Mouse (Mus musculus): ENCODE measurements around the gene Dkkl1. TPM values are rescaled to one million over a fixed set of nuclear protein-coding genes. Genes with fewer than 3 reads are reported as not detected.

The Dkkl1 gene
- total and polyA plus RNA-seq, 3 experiments = 9.2 to 32.0 TPM; not detected in 1

DNA sequence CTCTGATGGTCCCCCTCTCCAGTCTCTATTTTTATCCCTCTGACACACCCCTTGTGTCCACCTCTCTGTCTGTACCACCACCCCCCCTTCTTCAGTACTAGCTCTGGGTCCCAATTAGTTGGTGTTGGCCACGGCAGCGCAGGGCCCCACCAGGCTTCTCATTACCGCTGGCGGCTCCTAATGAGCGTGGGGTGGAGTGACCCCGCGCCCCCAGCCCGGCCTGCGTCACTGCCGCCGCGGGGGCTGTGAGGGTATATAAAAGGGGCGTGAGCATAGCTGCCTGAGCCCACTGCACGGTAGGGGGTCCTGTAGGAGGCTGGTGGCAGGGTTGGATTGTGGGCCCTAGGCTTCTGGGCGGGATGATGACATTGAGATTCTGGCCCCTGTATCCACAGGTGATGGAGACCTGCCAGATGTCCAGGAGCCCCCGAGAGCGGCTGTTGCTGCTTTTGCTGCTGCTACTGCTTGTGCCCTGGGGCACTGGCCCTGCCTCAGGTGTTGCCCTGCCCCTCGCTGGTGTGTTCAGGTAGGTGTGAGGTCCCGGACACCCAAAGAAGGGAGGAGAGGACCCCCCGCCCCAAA, 31.0 kb downstream of the Dkkl1 start, which contains the start of gene Pth2:
Gene Pth2, plus strand, starts transcription at position 100 of the 582 bp plus-strand sequence.
- TF ChIP-seq UBTF (IDR thresholded peaks at IDR 0.05; ENCODE audit: borderline replicate concordance, insufficient read depth, low read depth, low read length) (no peak), POLR2AphosphoS5 (IDR thresholded peaks at IDR 0.05; ENCODE audit: borderline replicate concordance, low read depth, low read length) (no peak), CHD2 (IDR thresholded peaks at IDR 0.05; ENCODE audit: low read length) (no peak), NRF1 (IDR thresholded peaks at IDR 0.05; ENCODE audit: insufficient read depth, low read depth, low read length, poor library complexity, severe bottlenecking) (no peak), ZC3H11A (IDR thresholded peaks at IDR 0.05; ENCODE audit: low read depth, low read length) (no peak)
- Histone ChIP-seq H3K36me3 (ENCODE audit: control insufficient read depth in 1 of 2, insufficient read depth in 2 of 2, low read length in 2 of 2) (peaks cover 0 to 3% of the 10 kb centered on the region in 2 experiments; a peak in 2 of 4 replicates), H3K4me1 (ENCODE audit: control insufficient read depth in 1 of 2, insufficient read depth in 2 of 2, low read length in 2 of 2) (peaks cover 0 to 5% of the 10 kb centered on the region in 2 experiments; a peak in 2 of 4 replicates)

DNA sequence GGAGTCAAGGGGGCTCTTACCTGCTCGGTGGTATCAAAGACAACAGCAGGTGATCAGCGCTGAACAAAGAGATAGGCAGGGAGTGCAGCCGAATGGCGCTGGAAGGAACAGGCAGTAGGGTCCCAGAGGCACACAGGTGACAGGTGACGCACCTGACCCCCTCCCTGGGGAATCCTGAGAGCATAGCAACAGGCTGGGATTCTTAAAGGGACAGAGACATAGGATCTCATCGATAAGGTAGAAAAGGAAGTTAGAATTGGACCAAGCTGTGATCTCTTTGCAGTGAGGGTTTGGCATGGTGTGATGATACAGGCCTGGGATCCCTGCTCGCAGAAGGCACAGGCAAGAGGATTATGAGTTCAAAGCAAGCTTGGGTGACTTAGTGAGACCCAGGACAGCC, 32.5 kb downstream of the Dkkl1 start, which contains the start of gene Gfy:
Gene Gfy, minus strand, starts transcription at position 101 of the 400 bp plus-strand sequence.
- H3K9ac ChIP-seq (ENCODE audit: control insufficient read depth, low read depth, low read length, poor library complexity, severe bottlenecking) = no peak within 1 kb of the TSS

More for the DNA sequence above, 31.0 kb downstream of the Dkkl1 start, which contains the start of gene Pth2:
- Histone ChIP-seq H3K79me2 (ENCODE audit: control insufficient read depth, insufficient read depth, low read length, poor library complexity) (no peaks in the 10 kb centered on the region), H3K27ac (ENCODE audit: control insufficient read depth, low read depth, low read length) (no peak within 1 kb of the TSS), H3K9ac (ENCODE audit: control insufficient read depth, low read depth, low read length, poor library complexity, severe bottlenecking) (no peak within 1 kb of the TSS; the same call in 1 of the 2 replicates), H3K4me3 (ENCODE audit: control insufficient read depth in 1 of 2, insufficient read depth in 1 of 2, low read depth in 2 of 2, low read length in 2 of 2) (no peak within 1 kb of the TSS; a peak in 1 of 4 replicates), H3K9me3 (replicated peaks; ENCODE audit: insufficient read depth, low read length) (no peaks in the 10 kb centered on the region), H3K27me3 (ENCODE audit: control insufficient read depth in 1 of 2, insufficient read depth in 2 of 2, low read length in 2 of 2) (no peaks in the 10 kb centered on the region)
- no peak for DNase-seq (ENCODE audit: low read depth, low spot score)

DNA sequence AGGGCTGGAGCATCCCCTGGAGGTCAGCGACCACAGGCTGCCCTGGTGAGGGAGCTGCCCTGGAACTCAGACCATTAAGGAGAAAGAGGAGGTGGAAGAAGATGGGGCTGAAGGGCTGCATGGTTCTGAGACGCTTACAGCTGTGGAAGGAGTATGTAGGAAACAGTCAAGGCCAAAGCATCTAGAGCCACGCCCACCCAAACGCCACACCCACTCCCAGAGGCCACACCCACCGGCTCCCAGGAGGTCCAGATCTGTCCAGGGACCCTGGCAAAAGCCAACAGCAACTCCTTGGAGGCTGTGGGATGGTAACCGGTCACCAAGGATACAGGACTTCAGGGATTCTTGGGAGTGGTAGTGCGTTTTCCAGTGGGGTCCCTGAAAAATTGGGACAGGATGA, 33.4 kb downstream of the Dkkl1 start:
- Histone ChIP-seq H3K4me3 (ENCODE audit: control insufficient read depth in 1 of 2, insufficient read depth in 1 of 2, low read depth in 2 of 2, low read length in 2 of 2) (no peak overlapping the region), H3K36me3 (ENCODE audit: control insufficient read depth in 1 of 2, insufficient read depth in 2 of 2, low read length in 2 of 2) (peaks cover 0 to 3% of the 10 kb centered on the region in 2 experiments; a peak in 2 of 4 replicates), H3K27me3 (ENCODE audit: control insufficient read depth in 1 of 2, insufficient read depth in 2 of 2, low read length in 2 of 2) (no peaks in the 10 kb centered on the region), H3K9me3 (replicated peaks; ENCODE audit: insufficient read depth, low read length) (no peaks in the 10 kb centered on the region), H3K27ac (ENCODE audit: control insufficient read depth, low read depth, low read length) (no peak overlapping the region), H3K79me2 (ENCODE audit: control insufficient read depth, insufficient read depth, low read length, poor library complexity) (no peaks in the 10 kb centered on the region), H3K9ac (ENCODE audit: control insufficient read depth, low read depth, low read length, poor library complexity, severe bottlenecking) (no peak overlapping the region), H3K4me1 (ENCODE audit: control insufficient read depth in 1 of 2, insufficient read depth in 2 of 2, low read length in 2 of 2) (peaks cover 0 to 5% of the 10 kb centered on the region in 2 experiments; a peak in 2 of 4 replicates)
- no peak for DNase-seq (ENCODE audit: low read depth, low spot score)
- TF ChIP-seq USF1 (IDR thresholded peaks at IDR 0.05; ENCODE audit: low read depth, low read length) (no peak), RAD21 (IDR thresholded peaks at IDR 0.05; ENCODE audit: low read depth, low read length) (no peak), UBTF (IDR thresholded peaks at IDR 0.05; ENCODE audit: borderline replicate concordance, insufficient read depth, low read depth, low read length) (no peak), CTCF (IDR thresholded peaks at IDR 0.05 in 2 of 3, conservative IDR thresholded peaks at IDR 0.05 in 1 of 3; ENCODE audit: control insufficient read depth in 1 of 3, insufficient read depth in 1 of 3, low read depth in 2 of 3, low read length in 3 of 3, poor library complexity in 1 of 3, severe bottlenecking in 1 of 3) (no peak), KAT2A (conservative IDR thresholded peaks at IDR 0.05; ENCODE audit: low read depth, low read length) (no peak), POLR2A (IDR thresholded peaks at IDR 0.05; ENCODE audit: control insufficient read depth in 1 of 2, insufficient read depth in 1 of 2, low read depth in 1 of 2, low read length in 2 of 2, poor library complexity in 1 of 2) (no peak), JUND (IDR thresholded peaks at IDR 0.05; ENCODE audit: low read depth, low read length) (no peak), POLR2AphosphoS2 (IDR thresholded peaks at IDR 0.05; ENCODE audit: low read length) (no peak), POLR2AphosphoS5 (IDR thresholded peaks at IDR 0.05; ENCODE audit: borderline replicate concordance, low read depth, low read length) (no peak)

More for the DNA sequence above, 32.5 kb downstream of the Dkkl1 start, which contains the start of gene Gfy:
- no peak within 1 kb of the TSS for H3K4me3 ChIP-seq (ENCODE audit: control insufficient read depth in 1 of 2, insufficient read depth in 1 of 2, low read depth in 2 of 2, low read length in 2 of 2)
- no peak within 1 kb of the TSS for H3K27ac ChIP-seq (ENCODE audit: control insufficient read depth, low read depth, low read length)
- no peaks in the 10 kb centered on the region for H3K9me3 ChIP-seq (replicated peaks; ENCODE audit: insufficient read depth, low read length)
- peaks cover 0 to 3% of the 10 kb centered on the region in 2 experiments; a peak in 2 of 4 replicates for H3K36me3 ChIP-seq (ENCODE audit: control insufficient read depth in 1 of 2, insufficient read depth in 2 of 2, low read length in 2 of 2)
- DNase-seq (ENCODE audit: low read depth, low spot score) = no peak
- no peak for TF ChIP-seq ZNF384 (IDR thresholded peaks at IDR 0.05; ENCODE audit: low read depth, low read length)
- no peaks in the 10 kb centered on the region for H3K79me2 ChIP-seq (ENCODE audit: control insufficient read depth, insufficient read depth, low read length, poor library complexity)
- H3K4me1 ChIP-seq (ENCODE audit: control insufficient read depth in 1 of 2, insufficient read depth in 2 of 2, low read length in 2 of 2) = peaks cover 0 to 5% of the 10 kb centered on the region in 2 experiments; a peak in 2 of 4 replicates
- no peaks in the 10 kb centered on the region for H3K27me3 ChIP-seq (ENCODE audit: control insufficient read depth in 1 of 2, insufficient read depth in 2 of 2, low read length in 2 of 2)
